Mouse (Mus musculus) thymus, adult 18-20 months (tissue): ENCODE results near the gene Als2.

ENCODE experiments used
- DNase-seq, 2 experiments: peaks; one replicate each; pipeline ENCODE4 v3.0.0; 2022; ENCODE audit warnings: mixed read lengths in 2 of 2

Gene Als2

DNA sequence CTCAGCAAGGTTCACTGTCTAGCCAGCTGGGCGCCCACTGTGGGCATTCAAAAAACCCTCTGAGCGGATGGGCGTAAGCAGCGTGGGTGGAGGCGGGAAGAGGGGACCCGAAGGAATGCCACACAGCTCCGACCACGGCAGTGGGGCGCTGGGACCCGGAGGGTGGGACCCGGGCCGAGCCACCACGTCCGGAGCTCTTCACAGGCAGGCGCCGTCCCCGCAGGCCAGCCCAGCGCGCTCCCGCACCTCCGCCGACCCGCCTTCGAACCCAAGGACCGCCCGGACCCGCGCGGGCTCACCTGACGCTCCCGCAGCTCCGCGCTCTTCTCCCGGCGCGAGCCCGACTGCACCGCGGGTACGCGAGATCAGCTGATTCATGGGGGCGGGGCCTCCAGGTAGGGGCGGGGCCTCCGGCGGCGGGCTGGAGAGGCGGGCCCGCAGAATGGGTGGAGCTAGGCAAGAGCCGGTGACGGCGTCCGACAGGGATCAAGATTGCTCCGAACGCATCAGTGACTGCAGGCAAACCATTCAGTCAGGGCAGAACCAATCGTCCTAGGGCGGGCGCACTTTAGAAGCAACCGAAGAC, at the start of gene Als2:
Gene Als2, minus strand, starts transcription at position 376 of the 586 bp plus-strand sequence.
- DNase-seq = peak; percentile 95 to 96

DNA sequence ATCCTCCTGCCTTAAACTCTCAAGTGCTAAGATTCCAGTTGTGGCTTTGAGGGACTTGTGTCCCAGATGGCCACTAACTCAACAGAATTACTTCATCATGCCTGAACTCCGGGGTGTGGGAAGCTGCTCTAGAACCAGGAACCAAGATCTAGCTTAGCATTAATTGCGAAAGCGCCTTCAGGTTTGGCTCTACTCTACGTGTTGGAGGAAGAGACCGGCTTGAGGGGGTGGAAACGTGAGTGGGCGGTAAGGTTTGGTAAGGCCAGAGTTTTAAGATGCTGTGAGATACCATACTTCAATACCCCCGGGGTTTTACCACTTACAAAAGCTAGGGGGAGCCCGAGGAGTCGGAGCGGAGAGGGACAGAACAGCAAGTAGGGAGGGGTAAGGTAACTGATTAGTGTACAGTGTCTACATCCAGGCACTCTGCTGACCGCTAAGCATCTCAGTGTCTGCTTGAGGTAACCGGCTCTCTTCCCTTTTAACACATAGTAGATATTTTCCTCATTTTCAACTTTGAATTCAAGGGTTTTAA, 49.4 kb upstream of the Als2 start:
- no peak for DNase-seq

DNA sequence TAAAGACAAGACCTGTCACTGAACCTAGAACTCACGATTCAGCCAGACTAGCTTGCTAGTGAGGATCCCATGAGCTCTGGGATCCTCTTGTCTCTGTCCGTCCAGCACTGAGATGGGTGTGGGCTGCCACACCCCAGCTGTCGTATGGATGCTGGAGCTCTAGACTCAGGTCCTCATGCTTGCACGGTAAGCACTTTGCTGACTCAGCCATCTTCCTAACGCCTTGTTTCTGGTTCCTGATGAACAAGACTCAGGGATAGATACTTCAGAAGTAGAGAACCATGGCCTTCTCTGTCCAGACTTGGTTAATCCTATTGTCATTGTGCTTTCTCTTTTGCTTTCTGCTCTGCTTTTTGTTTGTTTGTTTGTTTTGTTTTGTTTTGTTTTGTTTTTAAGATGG, 48.8 kb upstream of the Als2 start:
- DNase-seq = no peak

DNA sequence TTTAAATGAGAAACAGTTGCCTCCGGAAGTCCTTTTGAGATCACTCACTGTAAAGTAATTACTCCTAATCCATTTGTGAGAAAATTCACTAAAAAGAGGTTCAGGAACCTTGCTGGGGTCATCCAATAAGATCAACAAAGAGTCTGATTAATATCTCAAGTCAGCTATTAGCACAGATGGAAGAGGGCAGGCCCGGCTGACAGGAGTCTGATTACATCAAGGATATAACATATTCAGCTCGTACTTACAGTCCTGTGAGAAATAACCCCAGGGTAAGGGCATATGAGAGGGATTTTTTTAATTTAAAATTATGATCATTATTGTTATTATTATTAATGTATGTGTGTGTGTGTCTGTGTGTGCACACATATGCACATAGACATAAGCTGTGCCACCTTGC, 35.2 kb upstream of the Als2 start:
- DNase-seq = no peak

DNA sequence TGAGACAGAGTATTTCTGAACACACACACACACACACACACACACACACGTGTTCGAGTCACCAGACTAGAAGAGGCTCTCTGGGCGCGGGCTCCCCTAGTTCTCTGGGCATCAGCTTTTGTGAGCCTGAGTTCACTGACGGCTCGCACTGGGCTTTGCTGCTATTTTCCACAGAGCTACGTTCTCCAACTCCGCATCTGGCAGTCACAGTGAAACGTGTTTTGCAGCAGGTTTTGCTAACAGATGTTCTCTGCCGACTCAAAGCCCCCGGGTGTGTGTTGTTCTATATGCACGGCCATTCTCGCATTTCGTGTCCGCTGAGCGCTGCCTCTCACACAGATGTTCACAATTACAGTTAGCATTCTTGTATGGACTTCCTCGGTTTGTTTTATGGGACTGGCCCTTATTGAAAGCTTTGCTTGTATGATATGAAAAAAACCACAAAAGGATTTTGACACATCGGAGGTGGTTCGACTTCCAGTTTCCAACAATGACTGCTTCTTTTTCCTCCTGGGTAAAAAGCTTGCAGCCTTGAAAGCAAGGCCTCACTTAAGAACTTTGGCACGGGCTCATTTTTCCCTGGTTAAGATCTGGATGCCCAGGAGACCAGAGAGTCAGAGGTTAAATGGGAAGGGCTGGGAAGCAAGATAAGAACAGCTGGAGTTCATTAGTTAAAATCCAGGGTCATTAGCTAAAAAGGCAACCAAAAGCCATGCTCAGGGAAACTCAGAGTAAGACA, 33.1 kb upstream of the Als2 start:
- DNase-seq = no peak

DNA sequence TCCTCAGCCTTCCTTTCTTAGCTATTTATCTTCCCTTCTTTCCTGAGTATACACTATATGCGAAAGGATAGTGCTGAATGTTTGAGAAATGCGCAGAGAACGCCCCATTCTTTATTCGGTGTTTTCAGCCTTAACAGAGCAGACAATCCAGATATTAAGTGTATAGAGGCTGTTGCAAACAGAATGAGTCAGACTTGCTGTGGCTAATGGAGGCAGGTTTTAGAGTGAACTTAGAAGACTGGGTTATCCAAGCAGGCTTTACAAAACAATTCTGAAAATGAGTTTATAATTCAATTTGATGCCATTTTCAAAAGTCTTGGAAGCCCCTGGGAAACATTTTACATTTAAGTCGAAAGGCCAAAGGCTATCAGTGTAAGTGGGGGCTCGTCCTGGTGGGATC, 32.4 kb upstream of the Als2 start:
- no peak for DNase-seq

DNA sequence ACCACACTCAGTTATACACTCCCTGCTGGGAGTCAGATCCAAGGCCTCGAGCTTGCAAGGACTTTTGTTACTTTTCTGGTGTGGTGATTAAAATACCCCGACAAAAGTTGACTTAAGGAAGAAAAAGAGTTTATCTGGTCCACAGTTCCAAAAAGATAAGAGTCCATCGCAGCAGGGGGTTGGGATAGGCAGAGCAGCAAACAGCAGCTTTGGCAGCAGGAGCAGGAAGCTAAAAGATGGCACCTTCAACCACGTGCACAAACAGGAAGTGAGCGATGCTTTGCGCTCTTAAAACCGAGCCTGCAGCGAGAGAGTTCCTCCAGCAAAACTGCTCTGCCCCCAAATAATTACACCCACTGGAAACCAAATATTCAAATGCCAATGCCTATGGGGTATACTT, 31.9 kb upstream of the Als2 start:
- DNase-seq = no peak

DNA sequence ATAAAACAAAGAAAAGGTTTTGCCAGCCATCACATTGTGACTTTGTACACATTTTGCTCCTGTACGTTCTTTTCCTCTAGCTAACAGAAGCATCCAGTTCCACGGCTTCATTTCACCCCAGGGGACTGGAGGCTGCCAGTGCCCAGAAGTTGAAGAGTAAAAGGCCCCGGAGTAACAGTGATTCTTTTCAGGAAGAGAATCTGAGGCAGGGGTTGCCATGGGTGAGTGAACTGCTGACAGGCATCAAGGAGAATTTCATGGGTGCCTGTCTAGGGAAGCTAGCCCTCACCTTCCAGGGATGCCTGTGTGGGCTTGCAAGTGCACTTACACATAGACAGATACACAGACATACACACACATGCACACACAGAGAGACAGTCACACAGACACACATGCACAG, 20.7 kb upstream of the Als2 start:
- no peak for DNase-seq

DNA sequence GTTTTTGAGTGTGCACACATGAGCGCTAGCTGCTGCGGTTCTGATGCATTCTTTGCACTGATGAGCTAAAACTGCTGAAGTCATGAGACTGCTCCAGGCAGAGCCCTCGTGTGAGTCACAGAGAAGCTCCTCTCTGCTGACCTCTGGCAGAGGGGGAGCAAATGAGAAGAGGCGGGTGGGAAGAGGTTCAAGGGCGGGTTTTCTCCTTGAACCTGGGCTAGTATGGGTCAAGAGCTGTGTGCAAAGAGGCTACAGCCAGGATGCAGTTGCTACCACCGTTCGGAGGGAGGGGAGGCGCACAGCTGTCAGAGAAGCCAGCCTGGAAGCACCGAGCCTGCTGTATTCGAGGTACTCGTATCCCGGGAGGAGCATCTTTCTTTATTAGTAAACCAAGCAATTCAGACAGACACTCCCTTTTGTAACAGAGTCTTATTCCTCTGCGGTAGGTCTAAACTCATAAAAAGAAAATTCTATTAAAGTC, 19.8 kb upstream of the Als2 start, which contains the start of gene Cdk15:
Gene Cdk15, plus strand, starts transcription at position 156 of the 481 bp plus-strand sequence.
- DNase-seq = no peak

DNA sequence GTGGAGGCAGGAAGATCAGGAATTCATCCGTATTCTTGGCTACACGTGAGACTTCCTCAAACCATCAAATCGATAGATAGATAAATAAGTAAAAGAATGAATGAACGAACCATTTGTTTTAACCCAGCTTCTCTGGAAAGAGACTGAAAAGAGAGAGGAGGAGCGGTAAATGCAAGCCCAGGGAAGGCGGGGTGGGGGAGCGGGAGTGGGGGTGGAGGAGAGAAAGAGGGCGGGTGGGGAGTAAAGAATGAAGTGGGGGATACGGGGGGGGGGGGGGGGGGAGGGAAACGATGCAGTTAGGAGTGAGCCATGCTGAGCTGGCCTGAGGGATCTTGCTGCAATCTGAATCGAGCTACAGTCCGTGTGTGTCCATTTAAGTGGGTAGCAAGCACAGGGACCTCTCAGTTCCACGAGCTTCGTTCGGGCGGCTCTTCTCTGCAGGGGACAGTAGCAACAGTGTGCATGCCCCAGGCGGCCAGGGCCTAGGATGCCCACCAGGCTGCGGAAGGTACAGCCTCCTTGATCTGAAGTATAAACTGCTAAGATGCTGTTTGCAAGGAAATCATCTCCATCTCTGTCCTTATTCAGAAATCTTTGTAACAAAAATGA, 16.4 kb upstream of the Als2 start:
- no peak for DNase-seq

DNA sequence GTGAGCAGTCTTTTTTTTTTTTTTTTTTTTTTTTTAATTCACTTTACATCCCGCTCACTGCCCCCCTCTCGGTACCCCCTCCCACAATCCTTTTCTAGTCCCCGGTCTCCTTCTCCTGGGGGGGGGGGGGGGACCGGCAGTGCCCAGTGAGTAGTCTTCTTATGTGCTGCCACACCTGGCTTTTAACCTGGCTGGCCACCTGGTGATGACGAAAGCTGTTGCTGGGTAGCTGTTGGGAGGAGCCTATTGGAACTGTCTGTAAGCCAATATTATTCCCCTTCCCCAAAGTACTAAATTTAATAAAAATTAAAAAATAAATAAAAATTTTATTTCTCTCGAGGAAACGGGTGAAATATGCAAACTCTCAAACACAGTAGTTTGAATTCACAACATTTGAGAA, 15.7 kb upstream of the Als2 start:
- DNase-seq = no peak

DNA sequence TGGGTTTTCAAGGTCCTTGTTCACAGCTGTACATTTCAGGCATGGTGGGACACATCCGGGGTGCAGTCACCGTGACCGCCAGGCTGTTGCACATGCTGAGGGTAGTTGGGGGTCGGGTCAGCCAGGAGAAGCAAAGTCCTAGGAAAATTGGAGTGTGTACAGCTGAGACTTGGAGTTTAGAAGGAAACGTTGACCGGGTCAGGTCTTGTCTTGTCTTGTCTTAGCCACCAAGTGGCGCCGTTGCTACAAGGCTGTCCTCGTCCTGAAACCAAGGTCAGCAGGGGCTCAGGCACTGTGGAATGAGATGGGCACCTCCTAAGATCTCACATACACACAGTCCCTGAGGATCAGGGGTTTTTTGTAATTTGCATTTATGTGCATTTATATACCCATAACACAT, 10.6 kb upstream of the Als2 start:
- DNase-seq = no peak

DNA sequence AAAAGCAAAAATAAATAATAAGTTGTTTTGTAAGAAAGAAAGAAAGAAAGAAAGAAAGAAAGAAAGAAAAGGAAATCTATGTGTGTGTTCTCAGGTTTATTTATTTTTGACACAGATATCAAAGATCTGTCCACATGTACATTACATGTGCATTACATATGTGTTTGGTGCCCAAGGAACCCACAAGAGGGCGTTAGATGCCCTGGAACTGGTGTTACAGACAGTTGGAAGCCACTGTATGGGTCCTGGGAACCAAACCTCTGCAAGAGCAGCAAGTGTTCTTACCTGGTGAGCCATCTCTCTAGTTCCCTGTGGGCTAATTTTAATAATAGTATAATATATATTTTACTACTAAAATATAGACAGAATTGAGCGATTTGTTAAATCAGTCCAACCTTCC, 6.7 kb upstream of the Als2 start:
- DNase-seq = no peak

DNA sequence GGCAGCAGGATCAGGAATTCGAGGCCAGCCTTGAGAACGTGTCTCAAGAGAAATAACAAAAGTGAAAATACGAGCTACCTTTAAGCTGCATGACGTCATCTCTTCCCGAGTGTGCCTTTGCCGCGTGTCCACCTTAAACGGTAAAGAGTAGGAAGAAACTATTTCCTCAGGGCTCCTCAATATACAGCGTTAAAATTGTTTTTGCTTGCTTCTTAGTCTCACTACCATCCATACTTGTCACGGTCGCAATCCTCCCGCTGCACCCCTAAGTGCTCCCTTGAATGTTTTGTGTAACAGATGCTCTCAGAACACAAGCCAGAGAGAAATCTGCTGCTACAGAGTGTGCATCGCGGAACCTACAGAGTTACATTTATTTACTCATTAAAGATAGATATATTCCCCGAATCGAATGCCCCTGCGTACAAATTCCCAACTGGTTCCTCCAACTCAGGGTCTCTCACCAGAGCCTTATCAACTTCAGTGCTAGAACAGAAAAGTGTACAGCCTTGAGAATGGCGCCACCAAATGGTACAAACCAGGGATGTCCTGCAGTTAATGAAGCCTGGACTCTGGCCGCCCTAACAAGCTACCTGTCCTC, 682 bp upstream of the Als2 start:
- peak; percentile 45 to 57 for DNase-seq

DNA sequence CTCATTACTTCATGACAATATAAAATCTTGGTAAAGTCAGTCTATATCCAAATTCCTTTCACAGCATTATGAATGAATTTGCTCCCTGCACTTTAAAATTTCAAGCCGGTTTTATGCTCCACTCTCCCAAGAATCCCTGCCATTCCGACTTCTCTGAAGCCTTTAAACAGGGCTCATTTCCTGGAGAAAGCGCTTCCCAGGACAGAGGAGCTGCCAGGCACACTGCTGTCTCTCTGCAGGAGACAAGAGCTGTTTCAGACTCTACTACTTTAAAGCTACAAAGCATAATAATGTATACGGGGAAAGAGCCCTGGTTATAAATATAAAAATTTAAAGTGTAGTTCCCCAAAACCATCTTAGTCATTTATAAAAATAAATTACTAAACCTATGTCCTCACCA, 7.8 kb downstream of the Als2 start:
- DNase-seq = no peak

DNA sequence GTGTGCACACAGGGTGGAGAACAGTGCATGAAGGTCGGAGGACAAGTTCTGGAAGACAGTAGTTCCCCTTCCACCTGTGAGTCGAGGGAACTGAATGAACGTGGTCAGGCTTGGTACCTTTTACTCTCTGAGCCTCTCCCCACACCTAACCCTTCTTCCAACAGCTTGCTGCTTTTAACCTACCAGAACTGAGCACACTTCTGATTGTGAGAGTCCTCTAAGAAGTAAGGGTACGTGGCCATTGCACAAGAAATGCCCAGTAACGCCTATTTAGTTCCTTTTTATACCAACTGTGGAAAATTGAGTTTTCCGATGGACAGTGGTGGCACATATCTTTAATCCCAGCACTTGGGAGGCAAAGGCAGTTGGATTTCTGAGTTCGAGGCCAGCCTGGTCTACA, 8.5 kb downstream of the Als2 start:
- no peak for DNase-seq

DNA sequence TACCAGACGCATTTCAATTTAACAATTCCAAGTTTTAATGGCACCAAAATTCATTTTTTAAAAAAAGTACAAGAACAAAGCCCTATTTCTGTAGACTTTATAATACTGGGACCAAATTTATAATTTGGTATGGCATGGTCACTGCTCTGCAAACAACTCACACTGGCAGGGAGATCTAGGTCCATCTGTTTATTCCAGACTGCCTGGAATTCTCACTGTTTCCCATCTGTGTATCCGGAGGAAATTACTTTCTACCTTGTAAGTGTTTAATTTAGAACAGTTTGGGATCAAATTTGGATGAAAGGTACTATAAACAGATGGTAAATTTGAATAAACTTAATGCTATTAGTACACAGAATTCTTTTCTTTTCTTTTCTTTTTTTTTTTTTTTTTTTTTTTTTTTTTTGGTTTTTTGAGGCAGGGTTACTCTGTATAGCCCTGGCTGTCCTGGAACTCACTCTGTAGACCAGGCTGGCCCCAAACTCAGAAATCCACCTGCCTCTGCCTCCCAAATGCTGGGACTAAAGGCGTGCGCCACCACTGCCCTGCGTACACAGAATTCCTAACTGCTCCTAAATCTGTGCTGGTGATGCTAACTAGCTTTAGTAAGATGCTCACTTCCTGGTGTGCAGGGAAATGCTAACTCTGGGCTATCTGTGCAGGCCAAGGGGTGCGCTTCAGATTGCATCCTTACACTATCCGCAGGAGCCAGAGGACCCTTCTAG, 14.8 kb downstream of the Als2 start:
- DNase-seq = no peak

DNA sequence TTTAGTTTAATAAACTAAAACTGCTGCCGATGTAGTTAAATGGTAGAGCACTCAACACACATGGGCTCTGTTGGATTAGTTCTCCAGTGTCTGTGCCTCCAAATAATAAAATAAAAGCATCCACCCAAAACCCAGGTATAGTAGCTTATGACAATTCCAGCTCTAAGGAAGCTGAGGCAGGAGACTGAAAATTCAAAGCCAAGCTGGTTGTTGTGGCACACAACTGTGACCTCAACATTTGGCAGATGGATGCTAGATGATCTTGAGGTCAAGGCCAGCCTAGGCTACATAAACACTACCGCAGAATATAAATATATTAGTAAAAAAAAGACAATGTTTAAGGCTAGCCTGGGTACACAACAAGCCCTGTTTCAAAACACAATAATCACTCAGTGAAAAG, 15.4 kb downstream of the Als2 start:
- DNase-seq = no peak

DNA sequence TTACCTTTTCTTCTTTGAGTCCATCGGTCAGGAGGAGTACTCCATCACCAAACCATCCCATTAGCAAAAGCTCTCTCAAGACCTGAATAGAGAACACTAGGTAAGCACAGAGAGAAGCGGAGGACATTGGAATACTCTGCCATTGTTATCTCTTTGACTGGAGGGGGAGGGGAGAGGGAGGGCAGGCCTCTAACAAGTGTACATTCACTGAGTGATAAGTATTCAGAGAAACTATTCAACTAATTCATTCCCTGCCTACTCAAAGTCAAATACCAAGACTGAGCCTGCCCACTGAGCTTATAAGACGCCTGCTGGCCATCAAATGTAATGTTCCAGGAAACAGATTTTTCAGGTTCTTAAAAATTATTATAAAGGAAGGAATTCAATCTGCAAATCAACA, 16.7 kb downstream of the Als2 start:
- no peak for DNase-seq

DNA sequence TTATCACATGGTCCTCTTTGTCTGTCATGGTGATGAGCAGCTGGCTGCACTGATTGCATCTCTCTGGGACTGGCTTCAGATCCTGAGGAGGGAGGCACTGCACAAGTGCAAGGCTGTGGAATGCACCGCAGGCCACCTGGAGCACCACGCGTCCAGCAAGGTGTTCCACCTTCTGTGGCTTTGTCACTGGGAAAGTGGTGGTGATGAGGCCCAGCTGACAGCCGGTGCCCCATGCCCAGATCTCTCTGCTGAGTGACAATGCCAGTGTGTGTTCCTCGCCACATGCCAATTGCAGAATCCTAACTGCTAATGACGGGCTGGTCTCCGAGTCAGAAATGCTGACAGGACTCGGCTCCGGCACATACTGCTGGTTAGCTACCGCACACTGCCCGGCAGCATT, 21.6 kb downstream of the Als2 start:
- no peak for DNase-seq

DNA sequence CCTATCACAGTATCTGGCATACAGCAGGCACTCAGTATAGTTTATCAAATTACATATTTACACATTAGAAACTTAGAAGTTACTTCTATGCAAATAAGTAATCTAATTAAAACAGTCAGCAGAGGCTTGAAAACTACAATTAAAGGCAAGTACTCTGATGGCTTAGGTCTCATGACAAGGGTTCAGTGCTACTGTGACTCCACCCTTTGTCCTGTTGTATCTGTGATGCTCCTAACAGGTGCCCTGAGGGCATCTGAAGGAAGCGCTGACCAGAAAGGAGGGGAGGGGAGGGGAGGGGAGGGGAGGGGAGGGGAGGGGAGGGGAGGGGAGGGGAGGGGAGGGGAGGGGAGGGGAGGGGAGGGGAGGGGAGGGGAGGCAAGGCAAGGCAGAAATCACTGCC, 24.1 kb downstream of the Als2 start:
- DNase-seq = no peak

DNA sequence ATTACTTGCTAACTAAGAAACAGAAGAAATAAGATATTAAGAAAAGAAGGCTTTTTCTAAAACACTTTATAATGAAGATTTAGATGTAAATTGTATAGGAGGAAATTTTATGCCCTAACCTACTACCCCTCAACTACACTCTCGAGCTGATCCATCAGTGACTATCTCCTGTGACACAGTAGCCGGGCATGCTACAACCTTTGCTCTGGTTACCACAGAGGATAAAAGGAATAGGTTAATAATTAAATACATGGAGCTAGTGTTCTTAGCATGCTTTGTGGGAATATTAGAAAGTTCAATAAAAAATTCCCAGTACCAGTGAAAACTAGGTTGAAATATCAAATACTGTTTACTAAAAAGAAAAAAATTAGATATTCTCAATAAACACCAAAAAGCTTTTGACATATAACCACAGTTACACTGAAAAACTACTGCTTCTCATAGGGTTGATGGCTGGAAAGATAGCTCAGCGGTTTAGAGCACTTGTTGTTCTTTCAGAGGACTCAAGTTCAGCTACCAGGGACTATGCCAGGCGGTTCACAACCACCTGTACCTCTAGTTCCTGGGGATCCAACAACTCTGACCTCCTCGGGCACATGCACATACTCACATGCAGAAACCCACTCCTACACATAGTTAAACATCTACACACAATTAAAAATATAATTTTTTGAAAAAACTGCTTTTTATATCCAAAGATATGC, 24.8 kb downstream of the Als2 start:
- DNase-seq = no peak
